Mouse (Mus musculus) cerebellum, adult 9-10 months (tissue): ENCODE data around the gene 2210017I01Rik.

Experiments used
- DNase-seq: peaks from one replicate; pipeline ENCODE4 v3.0.0; 2022

2210017I01Rik gene

DNA sequence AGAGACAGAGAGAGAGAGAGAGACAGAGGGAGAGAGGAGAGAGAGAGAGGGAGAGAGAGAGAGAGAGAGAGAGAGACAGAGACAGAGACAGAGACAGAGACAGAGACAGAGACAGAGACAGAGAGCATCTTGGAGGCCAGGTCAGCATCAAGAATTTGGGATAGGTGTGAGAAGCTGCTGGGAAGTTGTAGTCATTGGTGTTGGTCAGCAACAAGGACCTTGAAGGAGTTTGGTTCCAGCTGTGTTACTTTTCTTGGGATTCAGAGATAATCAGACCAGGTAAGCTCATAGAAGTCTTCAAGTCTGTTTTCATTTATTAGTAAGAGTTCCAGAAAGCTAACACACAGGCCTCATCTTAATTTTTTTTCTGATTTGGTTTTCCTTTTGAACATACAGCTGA is at the start of gene 2210017I01Rik:
Gene 2210017I01Rik, minus strand, starts transcription at position 101 of the 400 bp plus-strand sequence.
- DNase-seq = no peak

DNA sequence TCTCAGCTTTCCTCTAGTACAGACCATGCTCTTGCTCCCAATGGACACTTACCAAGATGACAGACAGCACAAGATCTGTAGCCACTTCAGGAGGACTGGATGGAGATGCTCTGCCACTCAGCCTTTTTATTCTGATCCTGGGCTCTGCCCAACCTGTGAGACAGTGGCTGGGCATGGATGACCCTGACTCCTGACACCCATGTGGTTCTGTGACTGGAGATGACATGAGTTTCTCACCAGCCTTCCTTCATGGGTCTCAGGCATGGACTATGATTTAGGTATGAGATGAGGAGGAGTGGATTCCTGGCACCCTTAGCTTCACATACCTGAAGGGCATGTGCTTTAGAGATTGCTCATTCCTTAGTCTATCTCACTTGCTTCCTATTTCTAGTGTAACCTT is 49.5 kb upstream of the 2210017I01Rik start, which contains the start of gene Lce1b:
Gene Lce1b, minus strand, starts transcription at position 101 of the 400 bp plus-strand sequence.
- DNase-seq = no peak

DNA sequence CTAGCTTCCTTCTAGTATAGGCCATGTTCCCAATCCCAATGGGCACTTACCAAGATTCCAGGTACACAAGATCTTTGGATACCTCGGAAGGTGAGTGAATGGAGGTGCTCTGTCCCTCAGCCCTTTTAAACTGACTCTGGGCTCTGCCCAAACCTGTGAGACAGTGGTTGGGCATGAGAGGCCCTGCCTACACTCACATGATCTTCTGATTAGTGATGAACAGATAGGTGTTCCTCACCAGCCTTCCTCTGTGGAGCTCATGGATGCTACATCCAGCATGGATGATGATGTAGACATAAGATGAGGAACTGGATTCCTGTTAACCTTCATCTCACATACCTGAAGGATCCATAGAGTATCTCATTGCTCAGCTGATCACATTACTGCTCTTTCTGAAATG is 40.9 kb upstream of the 2210017I01Rik start, which contains the start of gene Lce1a1:
Gene Lce1a1, minus strand, starts transcription at position 101 of the 400 bp plus-strand sequence.
- no peak for DNase-seq

DNA sequence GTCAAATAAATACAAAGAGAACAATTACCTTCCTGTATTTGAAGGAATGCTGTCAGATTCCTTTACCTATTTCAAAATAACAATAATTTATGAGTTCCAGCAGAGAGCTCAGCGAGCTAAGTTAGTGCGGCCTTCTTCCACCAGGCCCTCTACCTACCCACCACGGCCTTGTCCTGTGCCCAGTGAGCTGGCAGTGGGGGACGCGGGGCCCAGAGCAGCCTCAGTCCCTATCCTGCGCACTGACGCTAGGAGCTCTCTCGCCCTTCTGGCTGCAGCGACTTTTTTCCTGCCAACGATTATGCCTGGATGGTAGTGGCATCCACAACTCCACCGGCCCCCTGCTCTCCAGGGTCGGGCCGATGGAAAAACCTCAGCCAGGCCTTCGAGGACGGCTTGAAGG is 32.6 kb upstream of the 2210017I01Rik start:
- no peak for DNase-seq

DNA sequence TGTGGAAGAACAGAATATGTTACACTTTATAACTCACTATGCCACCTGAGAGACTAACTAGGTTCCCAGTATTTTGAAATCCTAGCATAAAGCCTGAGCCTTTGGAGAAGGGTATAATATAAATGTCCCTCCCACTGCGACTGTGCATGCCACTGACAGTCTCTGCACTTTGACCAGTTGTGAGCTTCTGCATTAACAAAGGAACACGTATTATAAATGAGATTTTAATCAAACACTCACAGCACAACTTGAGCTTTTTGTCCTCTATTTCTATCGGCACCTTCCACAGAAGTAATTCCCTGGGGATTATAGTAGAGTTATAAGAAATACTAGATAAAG is 31.3 kb upstream of the 2210017I01Rik start:
- DNase-seq = no peak

DNA sequence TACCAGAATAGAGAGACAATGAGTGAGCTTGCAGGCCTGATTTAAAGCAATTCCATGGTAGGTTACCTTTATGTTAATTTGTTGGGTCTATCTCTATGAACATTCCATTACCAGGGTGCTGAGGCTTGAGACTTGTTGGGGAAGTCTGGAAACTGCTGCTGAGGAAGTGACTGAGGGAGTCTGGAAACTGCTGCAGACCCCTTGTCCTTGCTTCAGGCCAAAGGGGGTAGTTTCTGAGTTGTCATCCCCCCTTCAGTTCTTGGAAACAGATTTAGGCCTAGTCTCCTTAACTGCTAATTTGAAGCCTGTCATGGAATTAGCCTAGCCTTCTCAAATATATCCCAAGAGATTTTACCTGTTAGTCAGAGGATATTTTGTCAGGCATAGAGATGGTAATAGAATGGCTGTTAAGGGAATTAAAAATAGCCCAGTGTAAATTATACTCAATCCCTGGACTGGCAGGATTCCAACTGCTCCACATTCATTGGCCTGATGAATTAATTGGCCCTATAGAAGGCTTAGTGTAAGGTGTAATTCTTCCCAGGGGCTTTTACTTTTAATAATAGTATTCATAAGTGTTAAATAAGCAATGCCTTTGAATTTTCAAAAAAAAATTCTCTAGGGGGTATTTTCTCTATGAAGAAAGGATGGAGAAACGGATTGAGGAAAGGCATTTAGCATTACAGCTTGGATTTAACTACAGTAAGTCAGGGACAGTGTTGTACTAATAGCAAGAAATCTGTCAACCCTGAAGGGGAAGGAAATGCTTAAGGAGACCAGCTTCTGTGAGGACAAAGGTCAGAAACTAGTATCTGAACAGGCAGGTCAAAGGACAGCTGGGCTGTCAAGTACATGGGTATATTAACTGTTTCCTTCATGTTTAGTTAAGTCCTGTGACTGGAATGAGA is 30.7 kb upstream of the 2210017I01Rik start:
- no peak for DNase-seq

DNA sequence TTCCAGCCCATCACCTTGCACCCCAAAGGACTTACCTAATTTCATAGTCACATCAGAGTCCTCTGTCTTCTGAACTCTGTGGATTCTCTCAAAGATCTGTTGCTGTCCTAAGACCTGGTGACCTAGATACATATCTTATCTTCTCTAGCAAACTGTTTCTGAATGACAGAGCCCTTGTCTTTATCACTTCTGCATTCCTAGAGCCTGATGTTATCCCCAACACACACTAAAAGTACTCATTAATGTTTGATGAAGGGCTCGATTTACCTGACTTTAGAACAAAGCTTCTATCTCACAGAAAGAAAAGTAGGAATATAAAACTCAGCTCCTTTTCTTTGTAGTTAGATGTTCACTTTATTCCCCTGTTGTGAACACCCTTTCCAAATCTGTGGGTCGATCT is 14.3 kb upstream of the 2210017I01Rik start, which contains the start of gene Lce6a:
Gene Lce6a, minus strand, starts transcription at position 101 of the 400 bp plus-strand sequence.
- DNase-seq = no peak

DNA sequence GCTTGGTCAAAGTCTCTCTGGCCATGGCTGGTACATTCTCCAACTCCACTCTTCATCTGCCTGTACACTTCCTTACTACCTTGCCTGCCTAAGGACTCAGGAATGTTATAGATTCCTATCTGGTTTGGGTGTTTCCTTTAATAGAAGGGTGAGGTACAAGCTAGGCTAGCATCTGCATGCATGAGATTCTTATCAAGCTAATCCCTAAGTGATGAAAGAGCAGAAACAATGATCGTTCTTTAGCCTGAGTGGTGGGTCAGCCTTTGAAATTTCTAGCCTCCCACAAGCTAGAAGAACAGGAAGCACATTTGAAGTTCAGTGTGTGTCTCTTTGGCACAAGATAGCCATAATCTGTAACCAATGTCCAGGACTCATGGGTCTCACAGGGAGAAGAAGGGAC is 2.5 kb upstream of the 2210017I01Rik start:
- no peak for DNase-seq

DNA sequence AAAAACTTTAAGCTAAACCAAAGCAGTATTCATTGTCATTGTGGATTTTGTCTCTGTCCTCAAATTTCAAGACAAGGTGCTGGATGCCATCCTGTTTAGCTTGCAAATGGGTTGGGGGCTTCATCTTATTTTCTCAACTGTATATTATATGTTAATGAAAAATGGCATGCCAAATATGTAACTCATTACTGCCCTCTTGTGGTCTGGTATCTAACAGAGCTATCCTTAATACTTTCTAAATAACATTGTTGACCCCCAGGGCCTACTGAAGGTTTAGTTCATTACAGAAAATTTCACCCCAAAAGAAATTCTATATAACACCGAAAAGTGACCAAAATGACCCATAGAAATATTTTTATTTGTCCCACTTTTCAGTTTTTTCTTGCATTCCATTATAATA is 5.1 kb downstream of the 2210017I01Rik start:
- no peak for DNase-seq

DNA sequence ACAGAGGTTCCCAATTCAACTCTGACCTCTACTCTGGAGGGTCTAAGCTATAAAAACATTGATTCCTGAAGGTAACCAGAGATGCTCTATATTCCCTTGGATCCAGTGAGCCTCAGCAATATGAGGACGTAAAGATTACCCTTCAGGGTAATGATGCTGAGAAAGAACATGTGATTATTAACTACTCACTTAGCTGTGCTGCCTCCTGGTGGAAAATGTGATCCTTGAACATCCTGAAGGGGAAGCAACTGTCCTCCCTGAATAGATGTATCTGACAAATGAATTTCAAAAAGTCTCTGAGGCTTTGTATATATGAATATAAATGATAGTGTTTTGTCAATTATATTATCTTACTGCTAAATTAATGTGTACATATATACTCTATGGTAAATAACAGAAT is 6.8 kb downstream of the 2210017I01Rik start:
- no peak for DNase-seq

DNA sequence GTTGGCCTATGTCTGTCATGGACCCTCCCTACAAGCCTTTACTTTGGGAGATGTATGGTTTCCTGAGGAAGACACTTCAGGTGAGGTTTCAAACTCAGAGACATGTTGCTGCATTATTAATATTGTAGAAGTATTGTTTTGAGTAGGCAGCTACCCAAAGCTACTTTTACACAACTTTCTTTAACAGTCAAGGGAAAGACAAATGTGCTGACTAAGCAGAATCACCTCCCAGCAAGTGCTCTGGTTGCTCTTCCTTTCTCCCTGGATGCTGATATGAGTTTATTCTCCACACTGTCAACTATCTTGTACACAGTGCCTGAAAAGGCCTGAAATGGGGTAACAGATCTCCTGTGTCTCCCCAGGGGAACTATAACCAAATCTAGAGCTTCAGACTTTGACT is 7.3 kb downstream of the 2210017I01Rik start:
- DNase-seq = no peak

DNA sequence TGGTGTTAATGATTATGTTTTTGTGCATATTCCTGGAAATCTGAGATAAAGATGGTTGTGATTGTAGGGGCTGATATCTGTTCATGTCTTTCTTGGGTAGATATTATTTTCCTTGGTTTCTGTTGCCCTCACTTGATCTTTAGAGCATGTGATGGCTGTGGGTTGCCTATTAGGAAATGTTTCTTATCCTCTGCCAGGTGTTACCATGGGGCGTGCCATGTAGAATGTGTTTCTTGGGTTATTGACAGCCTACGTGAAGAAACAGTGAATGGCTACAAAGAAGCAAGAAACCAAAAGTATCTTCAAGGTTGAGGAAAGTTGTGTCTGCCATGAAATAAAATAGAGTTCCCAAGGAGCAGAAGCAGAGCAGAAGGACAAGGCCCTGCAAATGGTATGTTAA is 8.9 kb downstream of the 2210017I01Rik start:
- no peak for DNase-seq

DNA sequence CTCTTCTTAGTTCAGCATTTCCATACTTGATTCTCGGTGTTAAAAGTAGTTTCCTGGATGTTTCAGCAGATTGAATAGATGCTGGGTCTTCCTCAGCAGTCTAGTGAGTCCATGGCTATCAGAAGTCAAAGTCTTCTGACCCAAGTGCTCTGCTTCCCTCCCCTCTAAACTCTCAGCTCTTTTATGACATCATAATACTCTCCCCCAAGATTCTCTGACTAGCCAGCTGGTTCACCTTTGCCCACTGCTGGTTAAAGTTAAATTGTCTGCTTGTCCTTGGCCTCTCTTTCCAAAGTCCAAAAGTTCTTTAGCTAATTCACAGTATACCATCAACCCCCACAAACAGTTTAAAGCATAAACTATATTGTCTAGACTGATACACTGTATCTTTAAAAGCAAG is 18.4 kb downstream of the 2210017I01Rik start, which contains the start of gene Smcp:
Gene Smcp, minus strand, starts transcription at position 140 of the 400 bp plus-strand sequence.
- no peak for DNase-seq

DNA sequence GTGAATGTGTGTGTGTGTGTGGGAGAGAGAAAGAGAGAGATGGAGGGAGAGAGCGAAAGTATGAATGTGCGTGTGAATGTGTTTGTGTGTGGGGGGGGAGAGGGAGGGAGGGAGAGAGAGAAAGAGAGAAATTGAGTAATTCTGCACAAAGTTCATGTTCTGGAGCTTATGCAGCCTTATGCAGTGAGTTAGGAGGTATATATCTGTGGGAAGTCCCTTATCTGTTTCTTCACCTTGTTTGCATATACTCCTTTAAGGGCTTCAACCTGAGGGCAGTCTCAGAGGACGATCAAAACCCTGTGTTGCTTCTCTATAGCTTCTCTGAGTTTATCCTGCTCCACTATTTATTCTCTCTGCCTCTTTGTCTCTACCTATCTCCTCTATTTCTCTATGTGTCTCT is 20.1 kb downstream of the 2210017I01Rik start:
- DNase-seq = no peak

DNA sequence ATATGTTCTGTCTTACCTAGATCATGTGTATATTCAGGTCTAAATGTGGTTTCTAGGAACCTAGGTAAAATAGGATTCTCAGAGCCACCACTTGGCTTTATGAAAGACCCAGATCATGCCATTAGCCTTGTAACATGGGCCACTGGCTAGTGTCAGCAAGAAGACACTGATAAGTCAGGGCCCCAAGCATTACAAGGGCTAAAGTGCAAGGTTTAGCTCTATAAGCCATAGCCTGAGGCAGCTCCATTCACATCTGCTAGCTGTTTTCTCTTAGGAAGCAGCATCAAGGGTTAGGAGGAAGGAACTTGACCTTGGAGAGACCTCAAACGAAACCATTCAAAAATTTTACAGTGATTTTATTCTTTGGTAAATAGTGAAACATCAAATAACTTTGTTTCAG is 22.2 kb downstream of the 2210017I01Rik start:
- DNase-seq = no peak

DNA sequence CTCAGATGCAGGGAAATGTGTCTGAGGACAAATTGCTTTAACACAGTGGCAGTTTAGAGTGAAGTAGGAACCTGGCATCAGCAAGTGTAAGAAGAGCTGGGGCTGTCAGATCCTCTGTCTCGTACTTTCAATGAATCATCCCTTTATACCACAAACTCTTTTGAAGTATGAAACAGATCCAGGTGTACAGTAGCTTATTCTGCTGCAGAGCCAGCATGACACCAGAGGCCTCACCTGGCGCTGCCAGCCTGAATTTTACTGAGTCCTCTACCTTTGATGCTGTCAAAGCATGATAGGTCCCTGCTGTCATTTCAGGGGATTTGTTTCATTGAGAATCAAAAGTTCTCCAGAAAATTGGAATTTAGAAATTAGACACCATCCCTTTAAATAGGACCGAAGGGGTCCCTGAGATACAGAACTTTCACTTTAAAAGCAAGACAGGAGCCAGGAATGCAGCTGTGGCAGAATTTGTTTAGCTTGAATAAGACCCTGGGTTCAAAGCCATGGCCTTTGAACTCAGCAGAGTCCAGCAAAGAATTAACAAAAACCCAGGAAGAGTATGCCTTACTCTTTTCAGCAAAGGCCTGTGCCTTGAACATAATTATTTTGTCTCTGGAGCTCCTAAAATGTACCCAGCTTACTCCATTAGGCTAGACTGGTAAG is 24.0 kb downstream of the 2210017I01Rik start:
- no peak for DNase-seq

DNA sequence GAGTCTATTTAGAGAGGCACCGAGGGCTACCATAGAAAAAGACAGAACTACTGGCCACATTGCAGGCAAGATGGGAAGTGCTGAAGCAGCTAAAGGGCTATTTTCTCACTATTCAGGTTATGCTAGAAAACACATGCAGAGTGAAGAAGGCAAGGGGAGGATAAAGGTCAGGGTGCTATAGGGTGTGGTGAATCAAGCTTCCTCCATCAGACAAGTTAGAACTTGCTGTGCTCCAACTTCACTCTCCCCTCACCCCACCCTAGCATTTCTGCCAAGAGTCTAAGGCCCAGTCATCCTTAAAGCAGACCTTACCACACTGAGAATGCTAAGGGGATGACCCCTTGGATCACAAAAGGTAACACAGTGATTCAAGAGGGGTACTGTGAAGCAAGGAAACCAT is 27.8 kb downstream of the 2210017I01Rik start:
- no peak for DNase-seq

DNA sequence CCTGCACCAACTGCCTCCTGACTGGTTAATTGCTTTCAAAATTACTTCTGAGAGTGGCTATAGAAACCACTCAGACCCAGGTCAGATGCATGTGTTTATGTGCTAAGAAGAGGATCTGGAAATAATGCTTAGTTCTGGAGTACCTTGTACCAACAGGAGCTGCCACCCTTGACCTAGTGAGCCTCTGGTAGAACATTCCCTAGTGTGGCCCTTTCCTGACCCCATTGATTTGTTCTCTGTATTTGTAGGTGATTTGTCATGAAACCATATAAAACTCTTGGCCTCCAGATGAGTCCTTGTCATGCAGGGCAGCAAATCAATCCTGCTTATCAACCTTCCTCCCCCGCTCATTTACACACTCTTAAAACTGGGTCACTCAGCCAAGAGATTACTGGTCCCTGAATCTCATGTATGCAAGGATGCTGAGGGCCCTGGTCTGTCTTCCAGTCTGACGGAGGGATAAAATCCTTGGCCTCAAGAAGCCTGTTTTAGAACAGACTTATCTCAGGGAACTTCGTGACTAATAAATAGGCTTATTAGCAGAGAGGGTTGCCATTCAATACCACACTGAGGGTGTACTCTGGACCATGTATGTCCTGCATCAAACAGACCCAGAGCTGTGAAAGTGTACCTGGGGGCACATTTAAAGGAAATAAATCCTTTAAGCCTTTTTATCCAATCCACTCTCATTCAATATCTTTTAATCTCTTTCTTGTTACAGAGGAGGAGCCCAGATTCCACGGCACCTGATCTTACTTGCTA is 28.5 kb downstream of the 2210017I01Rik start:
- no peak for DNase-seq

DNA sequence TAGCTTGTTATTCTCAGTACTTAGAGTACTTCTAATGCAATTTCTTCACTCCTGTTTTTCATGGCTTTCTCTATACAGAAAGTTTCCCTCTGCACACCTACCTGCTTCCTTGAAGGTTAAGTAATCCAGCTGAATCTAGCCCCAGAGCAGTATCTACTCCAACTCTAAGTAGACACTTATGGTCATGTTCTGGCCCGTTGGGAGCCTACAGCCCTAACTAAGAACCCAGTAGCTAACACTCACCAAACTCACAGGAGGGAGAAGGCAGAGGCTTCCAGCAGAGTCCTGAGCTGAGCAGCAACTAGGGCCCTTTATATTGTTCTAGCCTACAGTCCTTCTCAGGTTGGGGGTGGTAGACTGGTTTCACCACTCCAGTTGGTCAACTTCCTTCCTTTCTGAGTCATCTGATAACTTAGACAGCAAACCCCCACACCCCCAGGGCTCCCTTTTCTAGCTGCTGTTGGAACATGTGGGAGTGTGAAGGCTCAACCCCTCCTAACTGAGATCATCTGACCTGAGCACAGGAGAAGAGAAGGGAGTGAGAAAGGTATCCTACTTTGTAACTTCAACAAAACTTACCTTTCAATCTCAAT is 33.7 kb downstream of the 2210017I01Rik start, which contains the start of gene Ivl:
Gene Ivl, minus strand, starts transcription at position 287 of the 593 bp plus-strand sequence.
- DNase-seq = no peak

DNA sequence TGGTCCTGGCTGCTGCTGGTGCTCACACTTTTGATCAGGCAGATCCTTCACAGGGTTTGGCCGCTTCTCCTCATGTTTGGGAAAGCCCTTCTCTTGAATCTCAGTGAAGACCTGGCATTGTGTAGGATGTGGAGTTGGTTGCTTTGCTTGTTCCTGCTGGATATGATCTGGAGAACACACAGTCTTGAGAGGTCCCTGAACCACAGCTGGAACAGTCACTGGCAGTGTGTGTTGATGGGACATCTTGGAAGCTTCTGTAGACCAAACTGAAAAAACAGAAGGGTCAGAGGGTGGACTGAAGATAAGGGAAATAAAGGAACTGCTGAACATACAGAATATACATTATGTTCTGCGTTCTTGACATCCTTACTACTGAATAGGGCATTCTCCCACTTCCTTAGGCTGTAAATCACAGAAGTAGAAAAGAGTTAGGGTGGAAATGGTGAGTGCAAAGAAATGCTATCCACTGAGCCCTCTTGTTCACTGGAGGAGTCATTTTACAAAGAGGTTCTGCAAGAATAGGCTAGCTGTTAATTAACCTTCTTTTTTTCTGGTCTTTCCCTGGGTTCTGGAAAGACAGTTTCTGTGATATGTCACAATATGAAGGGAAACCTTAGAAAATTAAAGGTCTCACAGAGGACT is 34.7 kb downstream of the 2210017I01Rik start:
- no peak for DNase-seq

DNA sequence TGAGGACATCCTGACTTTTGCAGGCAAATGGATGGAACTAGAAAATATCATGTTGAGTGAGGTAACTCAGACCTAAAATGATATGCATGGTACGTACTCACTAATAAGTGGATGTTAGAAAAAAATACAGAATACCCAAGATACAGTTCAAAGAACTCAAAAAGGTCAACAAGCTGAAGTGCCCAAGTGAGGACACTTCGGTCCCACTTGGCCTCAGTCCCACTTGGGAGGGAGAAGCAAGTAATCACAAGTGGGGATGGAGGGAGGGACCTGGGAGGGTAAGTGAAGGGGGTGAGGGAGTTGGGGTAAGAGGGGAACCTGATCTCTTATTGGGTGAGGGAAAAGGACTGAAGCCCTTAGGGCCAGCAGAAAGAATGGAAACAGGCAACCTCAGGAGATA is 38.5 kb downstream of the 2210017I01Rik start:
- no peak for DNase-seq

DNA sequence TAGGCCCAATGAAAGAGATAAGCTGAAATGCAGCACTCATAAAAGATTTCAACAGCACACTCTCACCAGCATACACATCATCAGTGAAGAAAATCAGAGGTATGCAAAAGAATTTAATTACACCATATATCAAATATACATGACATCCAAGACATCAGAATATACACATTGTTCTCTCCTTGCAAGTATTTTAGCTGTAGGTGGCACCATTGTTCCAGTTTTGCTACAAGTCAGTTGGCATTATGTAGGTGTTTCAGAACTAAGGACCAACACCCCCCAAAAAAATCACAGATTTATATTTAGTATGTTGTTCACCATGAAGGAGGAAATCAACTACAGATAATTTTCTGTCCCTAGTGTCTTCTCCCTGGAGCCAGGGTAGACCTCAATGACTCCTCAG is 41.9 kb downstream of the 2210017I01Rik start:
- DNase-seq = no peak
